19 mouse cellular contexts compared by ENCODE assay signal in the genomic region with DNA sequence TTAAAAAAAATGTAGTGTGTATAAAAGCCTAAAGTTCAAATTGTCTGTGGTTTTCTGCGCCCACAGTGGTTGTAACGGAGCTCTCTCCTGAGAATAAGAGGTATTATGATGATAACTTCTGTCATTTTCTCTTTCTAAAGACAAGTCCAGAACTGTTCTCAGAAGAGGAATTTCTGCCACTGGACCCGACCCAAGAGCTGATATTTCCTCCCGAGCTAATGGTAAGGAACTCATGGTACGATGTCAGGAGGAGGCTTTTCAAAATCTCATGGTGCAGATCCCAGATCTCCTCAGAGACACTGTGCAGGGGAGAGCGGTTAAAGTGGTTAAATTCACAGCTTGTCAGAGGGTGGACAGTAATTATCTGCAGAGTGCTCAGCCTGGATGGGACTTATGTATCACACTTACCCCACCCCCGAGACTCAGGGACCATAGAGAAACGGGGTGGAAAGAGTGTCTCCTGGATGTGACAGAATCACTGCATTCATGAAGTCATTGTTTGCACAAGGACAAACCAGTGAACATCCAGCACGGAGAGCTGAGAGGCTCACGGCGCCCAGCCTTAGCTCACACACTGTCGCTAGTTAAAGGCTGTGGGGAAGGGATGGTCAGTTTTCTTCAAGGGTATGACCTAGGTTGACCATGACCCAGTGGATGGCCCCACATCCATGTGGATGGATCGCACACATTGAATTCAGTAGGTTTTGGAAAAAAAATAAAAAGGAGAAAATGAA. TPM values are rescaled to one million over a fixed set of nuclear protein-coding genes. Genes with fewer than 3 reads are reported as not detected.
DNase-seq lines count a peak whose midpoint lies in the region; ATAC-seq and TF ChIP-seq lines count a peak whose summit lies in the region.
"Had no signal": no experiment of that assay in that cellular context is flagged by ENCODE, and none has a peak within 500 bp of the region (broad histone marks: within the 10 kb centered on the region; RNA-seq: fewer than 3 reads in every experiment).

No protein-coding gene starts in this region.

- no peaks in the 10 kb centered on the region for H3K36me3 ChIP-seq in embryonic facial prominence, embryonic 11.5 days (replicated peaks; ENCODE audit: control insufficient read depth, insufficient read depth, low read depth, low read length)
- no peaks in the 10 kb centered on the region for H3K36me3 ChIP-seq in embryonic facial prominence, embryonic 10.5 days (replicated peaks)
- no peaks in the 10 kb centered on the region for H3K36me3 ChIP-seq in hindbrain, embryonic 13.5 days
- no peaks in the 10 kb centered on the region for H3K36me3 ChIP-seq in hindbrain, embryonic 12.5 days
- no peaks in the 10 kb centered on the region for H3K36me3 ChIP-seq in lung, embryonic 14.5 days (ENCODE audit: insufficient read depth)
- H3K36me3 ChIP-seq: embryonic facial prominence, embryonic 15.5 days; midbrain, embryonic 12.5 days had no signal

- DNase-seq in embryonic facial prominence, embryonic 11.5 days (ENCODE audit: low spot score): no peak
- no peak for DNase-seq in embryonic facial prominence, embryonic 10.5 days (ENCODE audit: low spot score)
- peak; percentile 68 for DNase-seq in lung, embryonic 14.5 days
- no peak for DNase-seq in lung, postnatal 4 days
- peak; percentile 8 for DNase-seq in brain, embryonic 14.5 days (ENCODE audit: low read depth)
- DNase-seq: gastrocnemius, postnatal 25 days; left cerebral cortex, postnatal 4 days; thymus, adult 18-20 months had no signal

- no peaks in the 10 kb centered on the region for H3K9me3 ChIP-seq in embryonic facial prominence, embryonic 11.5 days (replicated peaks; ENCODE audit: control insufficient read depth, low read length)
- H3K9me3 ChIP-seq in embryonic facial prominence, embryonic 10.5 days: no peaks in the 10 kb centered on the region
- H3K9me3 ChIP-seq in hindbrain, embryonic 13.5 days: no peaks in the 10 kb centered on the region
- no peaks in the 10 kb centered on the region for H3K9me3 ChIP-seq in hindbrain, embryonic 12.5 days (replicated peaks)
- no peaks in the 10 kb centered on the region for H3K9me3 ChIP-seq in lung, embryonic 14.5 days (ENCODE audit: low read depth, low read length)
- H3K9me3 ChIP-seq: embryonic facial prominence, embryonic 15.5 days; midbrain, embryonic 12.5 days had no signal

- no peaks in the 10 kb centered on the region for H3K4me1 ChIP-seq in embryonic facial prominence, embryonic 11.5 days (ENCODE audit: control insufficient read depth, insufficient read depth, low read length)
- H3K4me1 ChIP-seq in embryonic facial prominence, embryonic 10.5 days: no peaks in the 10 kb centered on the region
- H3K4me1 ChIP-seq in hindbrain, embryonic 13.5 days (replicated peaks): peaks cover 18% of the 10 kb centered on the region
- peaks cover 4% of the 10 kb centered on the region; the same call in 1 of the 2 replicates for H3K4me1 ChIP-seq in hindbrain, embryonic 12.5 days
- H3K4me1 ChIP-seq in lung, embryonic 14.5 days (ENCODE audit: insufficient read depth): 0 out of 2 replicates have a peak, but pooled peaks cover 14% of the 10 kb centered on the region
- H3K4me1 ChIP-seq: midbrain, embryonic 12.5 days had no signal

- H3K4me2 ChIP-seq in embryonic facial prominence, embryonic 11.5 days (ENCODE audit: low read depth, low read length): no peak overlapping the region
- H3K4me2 ChIP-seq in hindbrain, embryonic 13.5 days: no peak overlapping the region
- no peak overlapping the region for H3K4me2 ChIP-seq in hindbrain, embryonic 12.5 days (replicated peaks)
- H3K4me2 ChIP-seq in lung, embryonic 14.5 days: peak overlapping the region; percentile 44
- H3K4me2 ChIP-seq: embryonic facial prominence, embryonic 15.5 days; liver, embryonic 11.5 days; midbrain, embryonic 12.5 days had no signal

- no peak for TF ChIP-seq CTCF in lung, embryonic 14.5 days (IDR thresholded peaks at IDR 0.05; ENCODE audit: low read depth)
- no peak for TF ChIP-seq CTCF in brain, embryonic 14.5 days (IDR thresholded peaks at IDR 0.05; ENCODE audit: borderline replicate concordance, extremely low read depth, insufficient read depth, insufficient read length)

- TF ChIP-seq POLR2A in brain, embryonic 14.5 days (IDR thresholded peaks at IDR 0.05; ENCODE audit: borderline replicate concordance, extremely low read depth, insufficient read depth, insufficient read length, poor library complexity, severe bottlenecking): no peak

- WGBS in embryonic facial prominence, embryonic 11.5 days: 80% methylated on average over 13 of the region's 13 CpGs
- WGBS in embryonic facial prominence, embryonic 10.5 days: 84% methylated on average over 13 of the region's 13 CpGs
- WGBS in hindbrain, embryonic 13.5 days: 79% methylated on average over 13 of the region's 13 CpGs
- WGBS in hindbrain, embryonic 12.5 days: 79% methylated on average over 13 of the region's 13 CpGs
- 40% methylated on average over 13 of the region's 13 CpGs for WGBS in lung, embryonic 14.5 days

- no peak overlapping the region for H3K9ac ChIP-seq in embryonic facial prominence, embryonic 11.5 days (replicated peaks; ENCODE audit: low read length)
- H3K9ac ChIP-seq in hindbrain, embryonic 13.5 days: no peak overlapping the region
- no peak overlapping the region for H3K9ac ChIP-seq in hindbrain, embryonic 12.5 days
- no peak overlapping the region for H3K9ac ChIP-seq in lung, embryonic 14.5 days
- H3K9ac ChIP-seq: embryonic facial prominence, embryonic 15.5 days; midbrain, embryonic 12.5 days had no signal

- no peak overlapping the region for H3K27ac ChIP-seq in embryonic facial prominence, embryonic 11.5 days (replicated peaks; ENCODE audit: low read depth, low read length)
- no peak overlapping the region for H3K27ac ChIP-seq in embryonic facial prominence, embryonic 10.5 days (replicated peaks)
- H3K27ac ChIP-seq in hindbrain, embryonic 13.5 days: no peak overlapping the region
- H3K27ac ChIP-seq in hindbrain, embryonic 12.5 days: no peak overlapping the region
- peak overlapping the region; percentile 47 for H3K27ac ChIP-seq in lung, embryonic 14.5 days (ENCODE audit: low read depth)
- H3K27ac ChIP-seq: embryonic facial prominence, embryonic 15.5 days; kidney, postnatal 0 days; layer of hippocampus, adult 2 months; midbrain, embryonic 12.5 days had no signal

- H3K4me3 ChIP-seq in embryonic facial prominence, embryonic 11.5 days (ENCODE audit: low read depth, low read length): no peak overlapping the region
- H3K4me3 ChIP-seq in embryonic facial prominence, embryonic 10.5 days: no peak overlapping the region
- H3K4me3 ChIP-seq in hindbrain, embryonic 13.5 days: no peak overlapping the region
- H3K4me3 ChIP-seq in hindbrain, embryonic 12.5 days: no peak overlapping the region
- H3K4me3 ChIP-seq in lung, embryonic 14.5 days (ENCODE audit: low read depth, low read length): no peak overlapping the region
- H3K4me3 ChIP-seq: embryonic facial prominence, embryonic 15.5 days; layer of hippocampus, adult 2 months; midbrain, embryonic 12.5 days; myocyte had no signal

- 0 out of 2 replicates have a peak, but pooled peaks have one; percentile 23 for ATAC-seq in embryonic facial prominence, embryonic 11.5 days (replicated peaks; ENCODE audit: insufficient number of reproducible peaks, low FRiP score, low TSS enrichment, low read depth)
- peak; percentile 39; the same call in 1 of the 2 replicates for ATAC-seq in hindbrain, embryonic 13.5 days (ENCODE audit: low FRiP score)
- ATAC-seq in hindbrain, embryonic 12.5 days (ENCODE audit: low FRiP score): no peak
- ATAC-seq in lung, embryonic 14.5 days (ENCODE audit: insufficient read depth): peak; percentile 47; the same call in 1 of the 2 replicates
- no peak for ATAC-seq in activated CD4-positive, CD25-positive, alpha-beta regulatory T cell, adult 4 months
- ATAC-seq: inflammation-experienced regulatory T-cells, adult 6 months had no signal

- H3K27me3 ChIP-seq in embryonic facial prominence, embryonic 11.5 days (ENCODE audit: control insufficient read depth, insufficient read depth, low read length): no peaks in the 10 kb centered on the region
- H3K27me3 ChIP-seq in embryonic facial prominence, embryonic 10.5 days (replicated peaks; ENCODE audit: low read depth, poor library complexity, severe bottlenecking): no peaks in the 10 kb centered on the region
- H3K27me3 ChIP-seq in hindbrain, embryonic 13.5 days: no peaks in the 10 kb centered on the region
- no peaks in the 10 kb centered on the region for H3K27me3 ChIP-seq in hindbrain, embryonic 12.5 days
- no peaks in the 10 kb centered on the region for H3K27me3 ChIP-seq in lung, embryonic 14.5 days (ENCODE audit: insufficient read depth, low read length)
- H3K27me3 ChIP-seq: CH12.LX; embryonic facial prominence, embryonic 15.5 days; midbrain, embryonic 12.5 days had no signal

RNA-seq across cellular contexts. Expression of gene Aox1, which starts 26.5 kb away (rescaled TPM):
- polyA plus RNA-seq in embryonic facial prominence, embryonic 11.5 days (2014; fragmentation: Nextera tagmentation; extraction: Ambion mirVana): not detected in 2 replicates
- polyA plus RNA-seq in embryonic facial prominence, embryonic 10.5 days (2016; fragmentation: Nextera tagmentation; extraction: Ambion mirVana): 0.09 and 0.11 TPM in 2 replicates
- polyA plus RNA-seq in hindbrain, embryonic 13.5 days (2015; fragmentation: Nextera tagmentation; extraction: Ambion mirVana): 0.21 and 0.29 TPM in 2 replicates
- 0.17 and 0.34 TPM in 2 replicates for polyA plus RNA-seq in hindbrain, embryonic 12.5 days (2016; fragmentation: Nextera tagmentation; extraction: Ambion mirVana)
- polyA plus RNA-seq in lung, embryonic 14.5 days (2014; fragmentation: Nextera tagmentation; extraction: Ambion mirVana): 0.41 and 0.72 TPM in 2 replicates
- 0.29 and 0.44 TPM in 2 replicates for polyA plus RNA-seq in brain, embryonic 14.5 days (2012; rRNA removed)
- not detected for polyA plus RNA-seq in activated CD4-positive, CD25-positive, alpha-beta regulatory T cell, adult 4 months (2017; shearing (Covaris generic))
- polyA plus RNA-seq: inflammation-experienced regulatory T-cells, adult 6 months had no signal

RNA-seq across cellular contexts. Expression of gene Kctd18, which starts 37.5 kb away (rescaled TPM):
- polyA plus RNA-seq in embryonic facial prominence, embryonic 11.5 days (2014; fragmentation: Nextera tagmentation; extraction: Ambion mirVana): 17.4 and 19.6 TPM in 2 replicates
- polyA plus RNA-seq in embryonic facial prominence, embryonic 10.5 days (2016; fragmentation: Nextera tagmentation; extraction: Ambion mirVana): 17.3 and 18.0 TPM in 2 replicates
- polyA plus RNA-seq in hindbrain, embryonic 13.5 days (2015; fragmentation: Nextera tagmentation; extraction: Ambion mirVana): 23.1 and 26.2 TPM in 2 replicates
- 26.1 and 27.6 TPM in 2 replicates for polyA plus RNA-seq in hindbrain, embryonic 12.5 days (2016; fragmentation: Nextera tagmentation; extraction: Ambion mirVana)
- polyA plus RNA-seq in lung, embryonic 14.5 days (2014; fragmentation: Nextera tagmentation; extraction: Ambion mirVana): 17.2 and 18.4 TPM in 2 replicates
- polyA plus RNA-seq in brain, embryonic 14.5 days (2012; rRNA removed): 31.4 and 33.5 TPM in 2 replicates
- 10 to 100 TPM; 21.3 to 23.5 TPM for polyA plus RNA-seq in activated CD4-positive, CD25-positive, alpha-beta regulatory T cell, adult 4 months (2017; shearing (Covaris generic))

RNA-seq across cellular contexts. Expression of gene Aox3, which starts 56.7 kb away (rescaled TPM):
- 0.33 and 0.48 TPM in 2 replicates for polyA plus RNA-seq in embryonic facial prominence, embryonic 11.5 days (2014; fragmentation: Nextera tagmentation; extraction: Ambion mirVana)
- polyA plus RNA-seq in embryonic facial prominence, embryonic 10.5 days (2016; fragmentation: Nextera tagmentation; extraction: Ambion mirVana): 0.09 TPM in 1 of 2 replicates, not detected in the other
- 0.04 and 0.23 TPM in 2 replicates for polyA plus RNA-seq in hindbrain, embryonic 13.5 days (2015; fragmentation: Nextera tagmentation; extraction: Ambion mirVana)
- polyA plus RNA-seq in hindbrain, embryonic 12.5 days (2016; fragmentation: Nextera tagmentation; extraction: Ambion mirVana): not detected in 2 replicates
- 0.91 and 1.1 TPM in 2 replicates for polyA plus RNA-seq in lung, embryonic 14.5 days (2014; fragmentation: Nextera tagmentation; extraction: Ambion mirVana)
- polyA plus RNA-seq in brain, embryonic 14.5 days (2012; rRNA removed): 0.18 and 0.64 TPM in 2 replicates
- polyA plus RNA-seq in activated CD4-positive, CD25-positive, alpha-beta regulatory T cell, adult 4 months (2017; shearing (Covaris generic)): not detected
- polyA plus RNA-seq: inflammation-experienced regulatory T-cells, adult 6 months; liver, embryonic 11.5 days; myocyte had no signal

Comparison
In these comparisons a context has a peak if more than half of its experiments do, and no peak if none do; other contexts are left out.
1. ATAC-seq: peak in embryonic facial prominence, embryonic 11.5 days (single experiment), hindbrain, embryonic 13.5 days (single experiment) and lung, embryonic 14.5 days (single experiment); none in hindbrain, embryonic 12.5 days (single experiment) and activated CD4-positive, CD25-positive, alpha-beta regulatory T cell, adult 4 months (single experiment).
2. DNase-seq: peak in lung, embryonic 14.5 days (single experiment) and brain, embryonic 14.5 days (single experiment); none in embryonic facial prominence, embryonic 11.5 days (single experiment), embryonic facial prominence, embryonic 10.5 days (single experiment) and lung, postnatal 4 days (0 of 2).